Mouse (Mus musculus): ENCODE results near the gene Mfsd6. TPM values are rescaled to one million over a fixed set of nuclear protein-coding genes. Genes with fewer than 3 reads are reported as not detected.
"Not testable (repeated sequence)": the region's sequence is repeated elsewhere in the genome, so short reads cannot be mapped to it uniquely, and the experiment has no call there.

Mfsd6 gene
- polyA plus RNA-seq, 1 experiment from 2014 or later, result 12.1 TPM

DNA sequence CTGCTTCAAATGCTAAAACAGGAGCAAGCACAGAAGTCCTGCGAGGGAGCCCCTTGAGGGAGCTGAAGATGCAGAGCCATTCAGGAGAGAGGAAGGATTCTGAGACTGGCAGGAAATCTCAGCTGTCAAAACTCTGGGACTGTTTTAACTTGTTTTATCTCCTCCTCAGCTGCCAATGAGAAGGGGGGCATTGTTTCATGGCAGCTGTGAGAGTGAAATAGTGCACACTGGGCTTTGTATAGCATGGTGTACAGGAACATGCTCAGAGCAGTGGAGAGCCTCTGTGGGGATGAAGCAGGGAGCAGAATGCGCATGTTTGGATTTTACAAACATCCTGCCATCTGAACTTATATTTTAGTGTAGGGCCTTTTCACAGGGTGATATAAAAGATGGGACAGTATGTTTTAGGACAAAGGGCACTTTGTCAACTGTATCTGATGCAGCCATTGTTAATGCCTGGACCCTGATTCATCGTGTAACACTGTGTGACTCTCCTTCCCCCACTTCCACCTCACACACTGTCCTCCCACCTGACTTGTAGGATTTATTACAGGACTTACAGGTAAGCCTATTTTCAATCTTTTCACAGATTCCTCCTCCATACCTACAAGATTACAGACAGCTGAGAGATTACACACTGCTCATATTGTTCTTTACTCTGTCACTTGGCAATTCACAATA lies 9.1 kb downstream of the Mfsd6 start:
- H3K4me3 ChIP-seq (ENCODE audit: low read depth, low read length), result no peak overlapping the region
- no peaks in the 10 kb centered on the region for H3K27me3 ChIP-seq (ENCODE audit: control insufficient read depth, insufficient read depth, low read depth, low read length)
- no peak overlapping the region for H3K4me2 ChIP-seq (ENCODE audit: low read length)
- 55% methylated on average over 3 of the region's 3 CpGs for WGBS
- peaks cover 18% of the 10 kb centered on the region for H3K4me1 ChIP-seq (ENCODE audit: control insufficient read depth, insufficient read depth, low read length)
- 0 out of 2 replicates have a peak, but pooled peaks have one; percentile 37 for ATAC-seq
- no peak overlapping the region for H3K9ac ChIP-seq (ENCODE audit: low read depth, low read length)
- H3K9me3 ChIP-seq (replicated peaks; ENCODE audit: control insufficient read depth, low read length, poor library complexity, severe bottlenecking), result no peaks in the 10 kb centered on the region
- H3K36me3 ChIP-seq (ENCODE audit: control insufficient read depth, insufficient read depth, low read length), result no peaks in the 10 kb centered on the region
- H3K27ac ChIP-seq (ENCODE audit: low read length), result peak overlapping the region; percentile 14; the same call in 1 of the 2 replicates

GRCm38 (mm10) chr1:52714451-52714850 lies 12.8 kb downstream of the Mfsd6 start:
- H3K4me1 ChIP-seq (ENCODE audit: control insufficient read depth, insufficient read depth, low read length), result peaks cover 12% of the 10 kb centered on the region
- no peaks in the 10 kb centered on the region for H3K27me3 ChIP-seq (ENCODE audit: control insufficient read depth, insufficient read depth, low read depth, low read length)
- H3K27ac ChIP-seq (ENCODE audit: low read length), result no peak overlapping the region
- H3K9me3 ChIP-seq (replicated peaks; ENCODE audit: control insufficient read depth, low read length, poor library complexity, severe bottlenecking), result no peaks in the 10 kb centered on the region
- no peak overlapping the region for H3K4me2 ChIP-seq (ENCODE audit: low read length)
- ATAC-seq, result no peak
- H3K4me3 ChIP-seq (ENCODE audit: low read depth, low read length), result no peak overlapping the region
- H3K9ac ChIP-seq (ENCODE audit: low read depth, low read length), result no peak overlapping the region
- H3K36me3 ChIP-seq (ENCODE audit: control insufficient read depth, insufficient read depth, low read length), result no peaks in the 10 kb centered on the region
- 67% methylated on average over 1 of the region's 1 CpGs for WGBS

- H3K4me3 ChIP-seq (ENCODE audit: low read depth, low read length), result no peak overlapping the region
- H3K36me3 ChIP-seq (ENCODE audit: control insufficient read depth, insufficient read depth, low read length), result 0 out of 2 replicates have a peak, but pooled peaks cover 2% of the 10 kb centered on the region
- no peak overlapping the region for H3K4me2 ChIP-seq (ENCODE audit: low read length)
- peaks cover 12% of the 10 kb centered on the region for H3K4me1 ChIP-seq (ENCODE audit: control insufficient read depth, insufficient read depth, low read length)
- H3K27ac ChIP-seq (ENCODE audit: low read length), result no peak overlapping the region
- no peak overlapping the region for H3K9ac ChIP-seq (ENCODE audit: low read depth, low read length)
- no peak for ATAC-seq
- no peaks in the 10 kb centered on the region for H3K27me3 ChIP-seq (ENCODE audit: control insufficient read depth, insufficient read depth, low read depth, low read length)
- no peaks in the 10 kb centered on the region for H3K9me3 ChIP-seq (replicated peaks; ENCODE audit: control insufficient read depth, low read length, poor library complexity, severe bottlenecking)
- 40% methylated on average over 3 of the region's 3 CpGs for WGBS
Measured at GRCm38 (mm10) chr1:52714021-52714420, 13.2 kb downstream of the Mfsd6 start.

DNA sequence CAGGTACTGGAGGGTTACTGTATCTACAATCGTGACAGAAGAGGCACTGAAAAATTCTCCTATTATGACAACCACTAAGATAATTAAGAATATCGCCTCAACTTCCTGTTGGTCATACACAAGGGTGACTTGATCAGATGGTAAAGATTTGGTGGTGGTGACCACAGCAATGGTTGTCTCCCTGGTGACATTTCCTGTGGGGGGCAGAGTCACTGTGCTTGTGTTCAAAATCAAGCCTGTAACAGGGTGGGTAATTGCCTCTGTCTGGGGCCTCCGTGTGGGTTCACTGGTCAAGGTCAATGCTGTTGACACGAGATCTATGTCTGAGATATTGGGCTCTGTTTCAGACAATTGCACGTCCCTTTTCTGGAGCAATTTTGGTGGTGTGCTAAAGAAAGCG lies 18.5 kb downstream of the Mfsd6 start:
- WGBS, result 90% methylated on average over 6 of the region's 6 CpGs
- no peak overlapping the region for H3K27ac ChIP-seq (ENCODE audit: low read length)
- ATAC-seq, result no peak
- H3K9me3 ChIP-seq (replicated peaks; ENCODE audit: control insufficient read depth, low read length, poor library complexity, severe bottlenecking), result no peaks in the 10 kb centered on the region
- H3K4me3 ChIP-seq (ENCODE audit: low read depth, low read length), result no peak overlapping the region
- H3K4me2 ChIP-seq (ENCODE audit: low read length), result no peak overlapping the region
- H3K27me3 ChIP-seq (ENCODE audit: control insufficient read depth, insufficient read depth, low read depth, low read length), result no peaks in the 10 kb centered on the region
- H3K9ac ChIP-seq (ENCODE audit: low read depth, low read length), result no peak overlapping the region
- H3K36me3 ChIP-seq (ENCODE audit: control insufficient read depth, insufficient read depth, low read length), result peaks cover 9% of the 10 kb centered on the region
- H3K4me1 ChIP-seq (ENCODE audit: control insufficient read depth, insufficient read depth, low read length), result no peaks in the 10 kb centered on the region

DNA sequence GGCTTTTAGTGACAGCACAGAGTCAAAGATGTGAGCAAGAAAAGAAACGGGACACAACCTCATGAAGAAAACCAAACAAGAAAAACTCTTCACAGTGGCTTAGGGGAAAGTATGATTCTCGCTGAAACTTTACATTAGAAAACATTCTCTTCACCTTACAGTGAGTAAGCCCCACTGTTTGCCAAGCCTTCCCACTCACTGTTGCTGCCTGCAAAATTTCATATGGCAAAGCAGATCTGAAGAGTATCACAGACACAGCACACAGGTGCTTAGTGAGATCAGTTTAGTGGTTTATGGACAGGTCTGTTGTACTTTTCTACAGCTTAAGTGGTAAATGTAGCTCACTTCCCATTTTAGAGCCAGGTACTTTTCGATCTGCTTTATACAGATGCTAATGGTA lies 20.2 kb downstream of the Mfsd6 start:
- H3K27ac ChIP-seq (ENCODE audit: low read length), result no peak overlapping the region
- no peak overlapping the region for H3K4me2 ChIP-seq (ENCODE audit: low read length)
- no peak for ATAC-seq
- H3K4me3 ChIP-seq (ENCODE audit: low read depth, low read length), result no peak overlapping the region
- peaks cover 9% of the 10 kb centered on the region for H3K36me3 ChIP-seq (ENCODE audit: control insufficient read depth, insufficient read depth, low read length)
- H3K9me3 ChIP-seq (replicated peaks; ENCODE audit: control insufficient read depth, low read length, poor library complexity, severe bottlenecking), result no peaks in the 10 kb centered on the region
- no peaks in the 10 kb centered on the region for H3K4me1 ChIP-seq (ENCODE audit: control insufficient read depth, insufficient read depth, low read length)
- no peaks in the 10 kb centered on the region for H3K27me3 ChIP-seq (ENCODE audit: control insufficient read depth, insufficient read depth, low read depth, low read length)
- H3K9ac ChIP-seq (ENCODE audit: low read depth, low read length), result no peak overlapping the region
- 92% methylated on average over 3 of the region's 3 CpGs for WGBS

GRCm38 (mm10) chr1:52702738-52703491 lies 24.3 kb downstream of the Mfsd6 start:
- no peak for ATAC-seq
- no peaks in the 10 kb centered on the region for H3K27me3 ChIP-seq (ENCODE audit: control insufficient read depth, insufficient read depth, low read depth, low read length)
- no peaks in the 10 kb centered on the region for H3K4me1 ChIP-seq (ENCODE audit: control insufficient read depth, insufficient read depth, low read length)

DNA sequence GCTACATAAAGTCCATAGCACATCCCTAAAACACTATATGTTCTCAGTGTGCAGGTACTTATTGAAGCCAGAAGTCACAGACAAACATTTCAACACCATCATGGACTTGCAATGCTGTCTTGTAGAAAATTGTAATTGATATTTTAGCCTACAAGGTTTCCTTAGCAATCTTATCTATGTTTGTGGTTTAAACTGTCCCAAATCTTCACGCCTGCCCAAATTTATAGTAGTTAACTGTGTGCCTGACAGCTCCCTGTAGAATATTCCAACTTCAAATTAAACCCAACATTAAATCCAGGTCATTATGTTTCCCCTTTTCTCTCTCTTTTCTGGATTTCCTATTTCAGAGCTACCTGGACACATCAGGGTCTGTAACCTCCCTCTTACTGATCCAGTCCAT lies 25.3 kb downstream of the Mfsd6 start:
- no peaks in the 10 kb centered on the region for H3K36me3 ChIP-seq (ENCODE audit: control insufficient read depth, insufficient read depth, low read length)
- no peak overlapping the region for H3K4me3 ChIP-seq (ENCODE audit: low read depth, low read length)
- no peaks in the 10 kb centered on the region for H3K9me3 ChIP-seq (replicated peaks; ENCODE audit: control insufficient read depth, low read length, poor library complexity, severe bottlenecking)
- WGBS, result 94% methylated on average over 1 of the region's 1 CpGs
- H3K9ac ChIP-seq (ENCODE audit: low read depth, low read length), result no peak overlapping the region
- no peaks in the 10 kb centered on the region for H3K4me1 ChIP-seq (ENCODE audit: control insufficient read depth, insufficient read depth, low read length)
- no peak overlapping the region for H3K27ac ChIP-seq (ENCODE audit: low read length)
- no peak for ATAC-seq
- H3K27me3 ChIP-seq (ENCODE audit: control insufficient read depth, insufficient read depth, low read depth, low read length), result no peaks in the 10 kb centered on the region
- no peak overlapping the region for H3K4me2 ChIP-seq (ENCODE audit: low read length)

More at GRCm38 (mm10) chr1:52702738-52703491, 24.3 kb downstream of the Mfsd6 start:
- H3K4me3 ChIP-seq (ENCODE audit: low read depth, low read length), result no peak overlapping the region
- H3K4me2 ChIP-seq (ENCODE audit: low read length), result no peak overlapping the region
- H3K9ac ChIP-seq (ENCODE audit: low read depth, low read length), result no peak overlapping the region
- no peak overlapping the region for H3K27ac ChIP-seq (ENCODE audit: low read length)
- 79% methylated on average over 7 of the region's 7 CpGs for WGBS
- H3K36me3 ChIP-seq (ENCODE audit: control insufficient read depth, insufficient read depth, low read length), result no peaks in the 10 kb centered on the region
- no peaks in the 10 kb centered on the region for H3K9me3 ChIP-seq (replicated peaks; ENCODE audit: control insufficient read depth, low read length, poor library complexity, severe bottlenecking)

GRCm38 (mm10) chr1:52694456-52694855 lies 32.8 kb downstream of the Mfsd6 start:
- not testable (repeated sequence) for H3K4me2 ChIP-seq (ENCODE audit: low read length); H3K4me1 ChIP-seq (ENCODE audit: control insufficient read depth, insufficient read depth, low read length); H3K9me3 ChIP-seq (replicated peaks; ENCODE audit: control insufficient read depth, low read length, poor library complexity, severe bottlenecking); H3K27me3 ChIP-seq (ENCODE audit: control insufficient read depth, insufficient read depth, low read depth, low read length); H3K9ac ChIP-seq (ENCODE audit: low read depth, low read length); H3K27ac ChIP-seq (ENCODE audit: low read length); ATAC-seq; H3K36me3 ChIP-seq (ENCODE audit: control insufficient read depth, insufficient read depth, low read length); H3K4me3 ChIP-seq (ENCODE audit: low read depth, low read length)
- WGBS, result 94% methylated on average over 13 of the region's 13 CpGs

- H3K4me3 ChIP-seq (ENCODE audit: low read depth, low read length), result no peak overlapping the region
- H3K4me2 ChIP-seq (ENCODE audit: low read length), result no peak overlapping the region
- no peaks in the 10 kb centered on the region for H3K36me3 ChIP-seq (ENCODE audit: control insufficient read depth, insufficient read depth, low read length)
- 95% methylated on average over 8 of the region's 8 CpGs for WGBS
- H3K4me1 ChIP-seq (ENCODE audit: control insufficient read depth, insufficient read depth, low read length), result no peaks in the 10 kb centered on the region
- no peaks in the 10 kb centered on the region for H3K27me3 ChIP-seq (ENCODE audit: control insufficient read depth, insufficient read depth, low read depth, low read length)
- no peak overlapping the region for H3K9ac ChIP-seq (ENCODE audit: low read depth, low read length)
- no peaks in the 10 kb centered on the region for H3K9me3 ChIP-seq (replicated peaks; ENCODE audit: control insufficient read depth, low read length, poor library complexity, severe bottlenecking)
- no peak for ATAC-seq
- H3K27ac ChIP-seq (ENCODE audit: low read length), result no peak overlapping the region
Measured at GRCm38 (mm10) chr1:52687636-52688035, 39.6 kb downstream of the Mfsd6 start.

All from midbrain, embryonic 16.5 days (tissue).